Mouse (Mus musculus) bone marrow macrophage, adult 2 months (primary cell): ENCODE measurements around the gene Ntrk2. TPM values are rescaled to one million over a fixed set of nuclear protein-coding genes. Genes with fewer than 3 reads are reported as not detected.

ENCODE experiments used
- H3K27ac ChIP-seq: 2 replicates; pipeline ENCODE4 v1.5.1; 2012; ENCODE audit warnings: low read depth, low read length; ENCODE audit not compliant: insufficient read depth
- H3K4me1 ChIP-seq: 2 replicates; pipeline ENCODE4 v1.6.1; 2012; ENCODE audit warnings: low read length; ENCODE audit not compliant: control insufficient read depth, insufficient read depth
- H3K4me3 ChIP-seq: 2 replicates; pipeline ENCODE4 v1.5.1; 2012; ENCODE audit warnings: mild to moderate bottlenecking, low read length, moderate library complexity; ENCODE audit not compliant: insufficient read depth
- CTCF ChIP-seq: IDR thresholded peaks from 2 replicates; pipeline ENCODE4 v1.5.1; 2012; ENCODE audit warnings: low read depth, mild to moderate bottlenecking, low read length, moderate library complexity
- POLR2A ChIP-seq: IDR thresholded peaks from 2 replicates; pipeline ENCODE4 v1.6.1; 2012; ENCODE audit warnings: mild to moderate bottlenecking, low read depth, low read length, borderline replicate concordance
- polyA plus RNA-seq: library from polyadenylated mRNA; stranded (reverse); fragments of >200 nt; gene quantifications from 2 replicates; pipeline ENCODE4 v1.2.4, GENCODE M21; 2012; ENCODE audit not compliant: missing spikeins, insufficient read depth, insufficient read length

Ntrk2 gene
- polyA plus RNA-seq, 1 experiment = not detected

DNA sequence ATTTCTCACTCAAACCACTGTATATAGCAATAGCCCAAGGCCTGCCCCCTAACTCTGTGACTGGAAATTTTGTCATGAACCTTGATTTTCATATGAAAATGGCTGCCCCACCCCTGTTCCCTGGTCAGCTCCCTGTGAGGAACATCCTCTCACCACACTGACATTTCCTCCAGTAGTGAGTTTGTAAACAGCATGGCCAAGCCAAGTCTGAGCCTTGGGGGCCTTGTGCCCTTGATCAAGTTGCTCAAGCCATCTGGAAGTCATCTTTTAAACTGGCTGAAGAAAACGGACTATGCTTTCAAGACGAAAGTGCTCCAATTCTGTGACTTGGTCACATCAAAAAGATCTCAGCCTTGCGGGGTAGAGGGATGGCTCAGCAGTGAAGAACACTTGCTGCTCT, 114.9 kb downstream of the Ntrk2 start:
- Histone ChIP-seq H3K4me3 (no peak overlapping the region), H3K4me1 (no peaks in the 10 kb centered on the region), H3K27ac (no peak overlapping the region)
- TF ChIP-seq CTCF (no peak), POLR2A (no peak)

DNA sequence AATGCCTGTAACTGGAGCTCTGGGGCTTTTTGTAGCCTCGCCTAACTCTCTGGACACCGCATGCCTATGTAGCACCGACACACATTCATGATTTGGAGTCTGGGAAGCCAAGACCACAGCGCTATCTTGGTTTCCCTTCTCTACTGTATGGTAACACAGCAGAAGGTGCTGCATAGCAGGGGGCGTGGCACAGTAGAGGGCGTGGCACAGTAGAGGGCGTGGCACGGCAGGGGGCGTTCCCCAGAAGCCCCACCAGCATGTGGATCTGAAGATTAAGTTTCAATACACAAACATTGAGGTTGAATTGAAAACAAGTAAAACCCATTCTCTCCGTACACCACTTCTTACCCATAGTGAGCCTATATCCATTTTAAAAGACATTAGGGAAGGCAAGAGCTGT, 115.3 kb downstream of the Ntrk2 start:
- no peak overlapping the region for H3K27ac ChIP-seq
- no peak overlapping the region for H3K4me3 ChIP-seq
- H3K4me1 ChIP-seq = no peaks in the 10 kb centered on the region
- TF ChIP-seq CTCF = no peak
- TF ChIP-seq POLR2A = no peak

DNA sequence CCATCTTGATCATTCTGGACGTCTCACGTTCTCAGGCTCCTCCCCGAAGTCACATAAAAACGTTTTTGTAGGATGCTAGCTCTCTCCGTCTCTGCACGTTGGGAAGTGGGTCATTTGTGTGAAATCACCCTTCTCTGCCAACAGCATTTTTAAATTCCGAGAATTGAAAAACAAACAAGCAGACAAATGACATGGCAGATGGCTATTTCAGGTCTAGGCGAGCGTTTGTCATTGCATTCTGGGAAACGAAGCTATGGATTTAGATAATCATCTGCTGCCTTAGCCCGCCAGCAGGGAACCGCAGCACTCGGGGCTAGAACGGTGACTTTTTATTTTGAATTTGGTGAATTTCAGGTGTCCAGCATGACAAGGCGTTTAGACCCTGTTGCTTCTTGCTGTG, 115.8 kb downstream of the Ntrk2 start:
- Histone ChIP-seq H3K27ac (no peak overlapping the region), H3K4me1 (no peaks in the 10 kb centered on the region)
- no peak for TF ChIP-seq POLR2A
- no peak for TF ChIP-seq CTCF

DNA sequence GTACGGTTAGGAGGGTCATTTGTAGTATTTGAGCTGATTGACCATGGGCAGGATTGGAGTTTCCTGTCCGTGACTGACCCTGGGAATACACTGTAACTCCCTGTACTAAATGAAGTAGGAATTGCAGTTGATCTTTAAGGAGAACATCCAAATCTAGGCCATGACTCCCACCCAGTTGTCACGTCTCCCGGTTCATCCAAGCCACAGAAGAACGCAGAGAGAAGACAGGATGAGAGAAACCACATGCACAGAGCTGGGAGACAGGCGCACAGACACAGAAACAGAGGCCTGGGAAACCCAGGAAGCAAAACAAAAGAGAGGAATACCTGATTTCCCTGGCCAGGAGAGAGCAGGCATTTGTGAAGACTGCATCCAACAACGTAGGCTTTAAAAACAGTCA, 117.1 kb downstream of the Ntrk2 start:
- TF ChIP-seq POLR2A = no peak
- TF ChIP-seq CTCF = no peak
- H3K4me3 ChIP-seq = no peak overlapping the region
- no peaks in the 10 kb centered on the region for H3K4me1 ChIP-seq
- no peak overlapping the region for H3K27ac ChIP-seq

More for the DNA sequence above, 115.8 kb downstream of the Ntrk2 start:
- H3K4me3 ChIP-seq = no peak overlapping the region

DNA sequence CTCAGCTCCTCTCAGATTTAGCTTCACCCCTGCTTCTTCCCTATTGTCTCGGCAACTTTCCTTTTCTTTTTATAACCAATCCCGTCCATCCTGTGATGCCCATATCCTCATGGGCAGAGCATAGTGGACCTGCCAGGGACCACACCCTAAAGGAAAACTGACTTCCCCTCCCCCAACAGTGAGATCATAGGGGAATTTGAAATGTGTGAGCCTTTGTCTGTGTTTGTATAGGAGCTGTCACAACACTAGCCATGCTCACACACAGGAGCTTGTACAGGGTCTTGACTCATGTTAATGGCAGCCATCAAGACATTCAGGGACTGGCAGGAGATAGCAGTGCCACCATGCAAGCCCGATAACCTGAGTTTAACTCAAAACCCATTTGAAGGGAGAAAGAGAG, 118.1 kb downstream of the Ntrk2 start:
- H3K4me1 ChIP-seq = no peaks in the 10 kb centered on the region
- H3K27ac ChIP-seq = no peak overlapping the region
- no peak overlapping the region for H3K4me3 ChIP-seq
- no peak for TF ChIP-seq CTCF
- no peak for TF ChIP-seq POLR2A

DNA sequence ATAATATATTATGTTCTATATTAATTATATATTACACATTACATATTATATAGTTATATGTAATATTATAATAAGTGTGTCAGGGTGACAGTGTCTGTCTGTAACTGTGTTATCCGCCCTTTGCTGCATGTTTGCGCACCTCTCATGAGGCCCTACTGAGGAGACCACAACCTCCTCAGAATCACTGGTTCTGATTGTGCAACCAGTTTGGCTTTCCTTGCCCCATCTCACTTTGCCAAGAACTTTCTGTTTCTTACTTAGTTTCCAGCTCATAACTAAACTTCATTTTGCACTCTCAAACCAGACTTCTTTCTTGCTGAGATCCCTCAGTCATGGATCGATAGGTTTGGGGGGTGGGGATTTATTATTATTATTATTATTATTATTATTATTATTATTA, 120.8 kb downstream of the Ntrk2 start:
- H3K27ac ChIP-seq = no peak overlapping the region
- TF ChIP-seq POLR2A (no peak), CTCF (no peak)

DNA sequence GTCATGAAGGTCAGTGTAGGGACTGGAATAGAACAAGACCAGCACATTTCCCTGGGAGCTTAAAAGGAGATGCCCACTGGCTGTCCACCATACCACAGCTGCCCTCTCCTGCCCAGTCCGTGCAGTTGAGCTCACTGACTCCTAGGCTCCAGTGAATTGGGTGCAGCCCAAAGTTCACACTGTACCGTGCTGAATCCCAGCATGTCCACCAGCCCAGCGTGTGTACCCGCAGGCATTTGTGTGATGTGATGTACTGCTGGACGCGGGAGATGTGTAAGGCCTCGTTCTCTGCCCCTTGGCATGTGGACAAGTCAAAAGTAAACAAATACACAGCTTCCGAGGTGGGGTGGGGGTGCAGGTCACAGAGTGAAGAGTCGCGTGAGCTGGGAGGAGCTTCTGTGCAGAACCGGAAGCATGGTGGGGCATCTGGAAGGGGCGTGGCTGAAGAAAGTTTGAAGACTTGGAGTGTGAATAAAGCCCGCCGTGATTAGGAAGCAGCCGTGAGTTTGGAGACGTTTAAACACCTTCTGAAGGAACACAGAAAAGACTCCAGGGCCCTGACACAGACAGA, 121.4 kb downstream of the Ntrk2 start:
- Histone ChIP-seq H3K4me1 (no peaks in the 10 kb centered on the region), H3K27ac (no peak overlapping the region), H3K4me3 (no peak overlapping the region)
- TF ChIP-seq POLR2A (no peak), CTCF (no peak)

More for the DNA sequence above, 120.8 kb downstream of the Ntrk2 start:
- H3K4me1 ChIP-seq = no peaks in the 10 kb centered on the region
- H3K4me3 ChIP-seq = no peak overlapping the region

DNA sequence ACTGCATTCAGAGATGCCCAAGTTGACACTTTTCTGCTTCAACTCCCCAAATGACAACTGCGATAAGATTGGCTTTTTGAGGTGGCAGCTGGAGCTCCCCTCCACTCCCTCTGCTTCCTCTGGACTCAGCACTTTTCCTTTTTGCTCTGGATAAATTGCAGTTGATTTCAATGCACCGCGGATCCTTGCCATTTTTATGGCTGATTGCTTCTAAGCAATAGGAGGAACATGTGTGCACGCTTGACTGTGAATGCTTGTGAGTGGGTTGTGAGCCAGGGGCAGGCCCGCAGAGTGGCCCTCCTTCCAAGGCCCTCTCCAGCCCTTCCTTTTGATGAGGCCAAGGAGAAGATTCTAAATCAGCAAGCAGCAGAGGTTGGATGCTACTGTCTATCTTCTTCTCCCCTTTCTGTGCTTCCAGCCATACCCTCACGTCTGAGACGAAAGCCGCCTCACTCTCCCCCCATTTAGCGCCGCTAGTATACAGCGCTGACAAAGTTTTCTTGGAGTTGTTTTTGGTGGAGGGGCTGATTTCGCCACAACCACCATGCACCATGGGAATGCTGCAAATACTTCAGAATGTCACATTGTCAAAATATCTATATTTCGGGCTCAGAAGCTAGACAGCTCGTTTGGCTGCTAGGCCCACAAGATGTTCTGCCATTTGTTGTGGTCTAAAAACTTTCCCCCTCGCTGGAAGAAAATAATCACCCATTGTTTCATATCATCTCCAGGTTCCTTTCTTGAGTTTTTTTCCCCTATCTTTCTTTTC, 122.5 kb downstream of the Ntrk2 start:
- Histone ChIP-seq H3K4me1 (no peaks in the 10 kb centered on the region), H3K27ac (no peak overlapping the region), H3K4me3 (no peak overlapping the region)
- no peak for TF ChIP-seq POLR2A
- TF ChIP-seq CTCF = no peak

DNA sequence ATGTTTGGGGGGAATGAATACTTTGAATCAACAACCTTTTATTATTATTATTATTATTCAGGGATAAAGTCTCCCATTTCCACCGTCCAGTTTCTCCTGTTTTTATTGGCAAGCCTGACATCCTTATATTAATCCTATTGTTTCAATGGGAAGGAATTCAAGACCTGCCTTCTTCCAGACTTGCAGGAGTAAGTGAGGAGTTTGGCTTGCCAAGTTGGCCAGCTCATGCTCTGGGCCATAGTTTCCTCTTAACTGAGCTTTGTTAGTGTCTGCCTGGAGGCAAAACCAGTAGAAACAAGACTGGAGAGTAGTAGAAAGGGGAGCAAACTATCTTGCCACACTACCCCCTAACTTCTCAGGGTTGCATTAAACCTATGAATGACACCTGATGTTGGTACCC, 123.8 kb downstream of the Ntrk2 start:
- Histone ChIP-seq H3K4me1 (no peaks in the 10 kb centered on the region), H3K27ac (no peak overlapping the region), H3K4me3 (no peak overlapping the region)
- TF ChIP-seq CTCF (no peak), POLR2A (no peak)

DNA sequence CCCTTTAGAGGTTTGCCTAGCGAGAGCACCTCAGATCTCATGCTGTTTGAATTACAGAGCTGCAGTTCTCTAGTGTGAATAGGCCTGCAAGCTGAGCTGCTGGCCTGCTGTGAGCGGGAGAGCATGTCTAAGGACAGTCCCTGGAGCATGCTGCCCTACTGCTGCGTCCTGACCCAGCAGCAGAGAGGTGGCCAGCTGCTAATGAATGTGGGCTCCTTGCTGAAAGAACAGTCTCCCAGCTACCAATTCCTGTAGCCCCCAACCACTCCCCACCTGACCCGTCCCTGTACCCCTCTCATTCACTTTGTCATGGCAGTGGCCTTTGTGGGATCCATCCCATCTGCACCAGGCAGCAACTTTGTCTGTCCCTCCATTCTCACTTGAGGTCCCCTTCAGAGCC, 126.8 kb downstream of the Ntrk2 start:
- Histone ChIP-seq H3K4me1 (no peaks in the 10 kb centered on the region), H3K4me3 (no peak overlapping the region), H3K27ac (no peak overlapping the region)
- TF ChIP-seq CTCF (no peak), POLR2A (no peak)
